Mouse (Mus musculus): ENCODE measurements around the gene Trim8.

The Trim8 gene

GRCm38 (mm10) chr19:46504085-46504552 lies 2.6 kb downstream of the Trim8 start:
- peak in 1 of 2 experiments; percentile 56 for DNase-seq (ENCODE audit: low spot score in 2 of 2)

DNA sequence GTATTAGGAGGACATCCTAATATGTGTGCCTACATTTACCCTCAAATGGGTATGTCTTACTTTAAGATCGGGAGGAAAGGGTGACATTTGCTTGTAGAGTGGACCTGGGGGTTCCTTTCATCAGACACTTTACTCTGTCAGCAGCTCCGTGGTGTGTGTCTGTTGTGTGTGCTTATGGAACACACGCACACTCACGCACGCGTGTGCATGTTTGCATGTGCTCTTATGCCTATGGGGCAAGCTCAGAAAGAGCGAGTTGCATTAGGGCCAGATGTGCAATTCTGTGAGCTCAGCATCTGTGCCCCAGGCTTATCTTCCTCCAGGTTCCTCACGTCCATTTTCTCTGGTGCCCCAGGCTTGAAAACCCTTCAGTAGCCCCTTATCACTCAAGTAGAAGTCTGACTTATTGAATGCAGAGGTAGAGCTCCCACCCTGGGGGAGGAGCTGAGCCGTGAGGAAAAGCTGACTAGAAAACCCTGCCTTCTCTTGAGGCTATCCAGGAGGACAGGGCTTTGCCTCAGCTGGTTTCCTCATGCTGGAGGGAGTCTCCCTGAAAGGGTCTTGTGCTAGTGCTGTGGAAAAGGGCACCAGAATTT lies 3.4 kb downstream of the Trim8 start:
- no peak for DNase-seq (ENCODE audit: low spot score in 2 of 2)

GRCm38 (mm10) chr19:46505646-46506371 lies 4.3 kb downstream of the Trim8 start:
- no peak for DNase-seq (ENCODE audit: low spot score in 2 of 2)

GRCm38 (mm10) chr19:46506372-46506717 lies 4.8 kb downstream of the Trim8 start:
- no peak for DNase-seq (ENCODE audit: low spot score in 2 of 2)

DNA sequence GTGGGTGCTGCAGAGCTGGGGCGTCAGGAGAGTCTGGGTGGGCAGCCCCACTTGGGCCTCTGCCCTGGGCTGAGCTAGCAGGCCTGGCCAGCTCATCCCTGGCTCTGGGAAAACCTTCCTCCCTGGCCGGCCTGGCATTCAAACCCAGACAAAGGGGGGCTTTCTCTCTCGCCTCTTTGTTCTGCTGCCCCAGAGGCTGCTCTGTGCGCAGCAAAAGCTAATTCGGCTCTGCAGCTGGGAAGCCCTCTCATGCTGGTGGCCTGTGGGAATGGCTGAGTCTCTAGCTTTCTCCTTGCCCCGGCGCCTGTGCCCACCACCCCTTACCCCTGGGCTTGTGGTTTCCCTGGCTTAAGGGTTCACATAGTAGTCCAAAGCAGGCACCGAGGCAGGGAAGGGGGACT lies 5.7 kb downstream of the Trim8 start:
- no peak for DNase-seq (ENCODE audit: low spot score in 2 of 2)

DNA sequence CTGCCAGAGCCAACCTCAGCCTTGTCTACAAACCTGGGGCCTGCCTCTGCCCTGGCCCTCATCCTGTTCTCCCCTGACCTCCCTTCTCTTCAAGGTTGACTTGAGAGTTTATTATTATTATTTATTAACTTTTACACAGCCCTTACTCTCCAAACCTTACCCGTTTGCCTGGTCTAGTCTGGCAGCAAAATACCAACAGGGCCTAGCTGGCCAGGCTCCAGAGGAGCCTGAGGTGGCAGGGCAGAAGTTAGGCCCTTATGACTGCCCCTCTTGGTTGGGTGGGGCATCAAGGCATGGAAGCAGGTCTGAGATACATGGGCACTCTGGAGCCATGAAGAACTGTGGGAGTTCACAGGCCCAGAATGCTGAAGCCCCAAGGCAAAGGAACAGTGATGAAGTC lies 6.3 kb downstream of the Trim8 start:
- no peak for DNase-seq (ENCODE audit: low spot score in 2 of 2)

GRCm38 (mm10) chr19:46508738-46509137 lies 7.2 kb downstream of the Trim8 start:
- DNase-seq (ENCODE audit: low spot score in 2 of 2), result no peak

DNA sequence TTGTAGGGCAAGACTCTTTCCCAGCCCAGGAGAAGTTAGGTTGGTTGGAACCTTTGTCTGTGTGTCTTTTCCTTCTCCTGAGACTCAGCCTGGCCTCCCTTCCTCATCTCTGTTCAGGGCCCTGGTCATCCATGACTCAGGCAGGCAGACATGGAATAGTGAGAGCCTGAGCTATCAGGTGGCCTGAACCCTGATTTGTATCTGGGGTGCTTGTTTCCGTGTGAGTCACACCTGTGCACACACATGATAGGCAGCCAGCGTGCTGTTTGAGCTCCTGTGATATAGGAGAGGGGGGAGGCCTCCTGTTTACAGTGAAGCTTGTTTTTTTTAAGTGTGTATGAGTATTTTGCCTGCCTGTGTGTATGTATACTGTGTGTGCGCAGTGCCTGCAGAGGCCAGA lies 7.7 kb downstream of the Trim8 start:
- DNase-seq (ENCODE audit: low spot score in 2 of 2), result no peak

- no peak for DNase-seq (ENCODE audit: low spot score in 2 of 2)
Observed at GRCm38 (mm10) chr19:46509736-46510135, 8.2 kb downstream of the Trim8 start.

DNA sequence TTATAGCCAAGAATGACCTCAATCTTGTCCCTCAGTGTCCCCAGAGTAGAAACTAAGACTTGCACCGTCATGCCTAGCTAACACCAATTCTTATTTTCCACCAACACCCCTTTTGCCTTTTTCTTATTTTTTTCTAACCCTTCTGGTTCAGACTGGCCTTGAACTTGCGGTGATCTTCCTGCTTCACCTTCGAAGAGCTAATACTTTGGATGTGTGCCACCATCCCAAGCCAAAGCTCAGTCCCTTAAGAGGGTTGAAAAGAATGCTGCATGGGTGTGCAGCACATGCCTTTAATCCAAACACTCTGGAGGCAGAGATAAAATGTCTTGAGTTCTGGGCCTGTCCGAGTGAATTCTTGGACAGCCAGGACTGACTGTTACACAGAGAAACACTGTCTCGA lies 8.9 kb downstream of the Trim8 start:
- no peak for DNase-seq (ENCODE audit: low spot score in 2 of 2)

- no peak for DNase-seq (ENCODE audit: low spot score in 2 of 2)
Observed at GRCm38 (mm10) chr19:46510824-46511223, 9.3 kb downstream of the Trim8 start.

- DNase-seq (ENCODE audit: low spot score in 2 of 2), result no peak
Observed at GRCm38 (mm10) chr19:46511263-46511662, 9.8 kb downstream of the Trim8 start.

- no peak for DNase-seq (ENCODE audit: low spot score in 2 of 2)
Observed at GRCm38 (mm10) chr19:46514387-46514786, 12.9 kb downstream of the Trim8 start.

GRCm38 (mm10) chr19:46515287-46515821 lies 13.9 kb downstream of the Trim8 start:
- no peak for DNase-seq (ENCODE audit: low spot score in 2 of 2)

GRCm38 (mm10) chr19:46516667-46517528 lies 15.4 kb downstream of the Trim8 start:
- no peak for DNase-seq (ENCODE audit: low spot score in 2 of 2)

- no peak for DNase-seq (ENCODE audit: low spot score in 2 of 2)
Observed at GRCm38 (mm10) chr19:46517529-46518351, 16.2 kb downstream of the Trim8 start.

GRCm38 (mm10) chr19:46518352-46518787 lies 16.9 kb downstream of the Trim8 start:
- DNase-seq (ENCODE audit: low spot score in 2 of 2), result no peak

- DNase-seq (ENCODE audit: low spot score in 2 of 2), result no peak
Observed at GRCm38 (mm10) chr19:46518828-46519621, 17.5 kb downstream of the Trim8 start.

DNA sequence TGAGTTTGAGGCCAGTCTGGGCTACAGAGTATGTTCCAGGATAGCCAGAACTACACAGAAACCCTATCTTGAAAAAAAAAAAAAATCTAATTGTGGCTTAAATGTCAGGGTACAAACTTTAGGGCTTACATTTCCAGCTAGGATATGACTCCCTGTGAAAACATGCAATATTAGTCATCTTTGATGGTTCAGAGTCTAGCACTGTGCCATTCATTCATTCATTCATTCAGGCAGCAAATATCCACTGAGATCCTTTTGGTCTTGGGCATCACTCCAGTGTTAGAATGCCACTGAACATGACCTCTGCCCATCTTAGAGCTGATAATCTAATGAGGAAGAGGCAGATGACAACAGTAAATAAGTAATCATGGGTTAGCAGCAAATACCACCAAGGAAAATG lies 20.2 kb downstream of the Trim8 start:
- DNase-seq (ENCODE audit: low spot score in 2 of 2), result no peak

DNA sequence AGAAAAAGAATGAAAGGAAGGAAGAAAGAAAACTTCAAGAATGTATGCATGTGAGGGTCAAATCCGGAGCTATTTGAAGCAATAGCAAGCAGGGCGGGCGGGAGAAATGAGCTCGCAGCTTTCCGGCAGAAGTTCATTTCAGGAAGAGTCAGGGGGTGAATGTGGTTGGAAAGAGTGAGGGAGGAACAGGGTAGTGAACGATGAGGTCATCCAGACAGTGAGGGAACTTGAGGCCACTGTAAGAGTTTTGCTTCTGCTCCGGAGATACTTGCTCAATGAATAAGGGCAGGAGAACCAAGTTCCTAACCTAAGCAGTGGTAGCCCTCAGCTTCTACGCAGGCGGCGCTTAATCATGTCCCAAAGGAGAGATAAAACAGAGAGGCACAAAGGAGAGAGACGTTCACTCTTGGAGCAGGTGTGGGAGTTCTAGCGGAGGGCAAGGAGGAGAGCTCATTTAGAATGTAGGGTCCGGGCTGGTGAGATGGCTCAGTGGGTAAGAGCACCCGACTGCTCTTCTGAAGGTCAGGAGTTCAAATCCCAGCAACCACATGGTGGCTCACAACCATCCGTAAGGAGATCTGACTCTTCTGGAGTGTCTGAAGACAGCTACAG lies 21.0 kb downstream of the Trim8 start:
- DNase-seq (ENCODE audit: low spot score in 2 of 2), result no peak

Measured in left cerebral cortex, adult 9 months (tissue).